Mouse (Mus musculus): Measurements from ENCODE around the gene Iqgap1.

GRCm38 (mm10) chr7:80789534-80789933, 36.2 kb downstream of the Iqgap1 start:
- TF ChIP-seq POLR2A (IDR thresholded peaks at IDR 0.05; ENCODE audit: borderline replicate concordance, control insufficient read depth, low read depth, low read length) = no peak
- no peak for TF ChIP-seq CTCF (IDR thresholded peaks at IDR 0.05; ENCODE audit: control insufficient read depth, insufficient read depth, low read length)

All from bone marrow, adult 2 months (tissue).